Mouse (Mus musculus): Measurements from ENCODE around the gene Elp1. TPM values are rescaled to one million over a fixed set of nuclear protein-coding genes. Genes with fewer than 3 reads are reported as not detected.

Gene Elp1
- total RNA-seq, 2 experiments from 2014 or later, result 15.8 to 23.0 TPM

GRCm38 (mm10) chr4:56718573-56719442 lies 83.3 kb downstream of the Elp1 start:
- intact Hi-C loops (cut with DNase I), result no loop called here
- no peak for DNase-seq (ENCODE audit: low spot score)

DNA sequence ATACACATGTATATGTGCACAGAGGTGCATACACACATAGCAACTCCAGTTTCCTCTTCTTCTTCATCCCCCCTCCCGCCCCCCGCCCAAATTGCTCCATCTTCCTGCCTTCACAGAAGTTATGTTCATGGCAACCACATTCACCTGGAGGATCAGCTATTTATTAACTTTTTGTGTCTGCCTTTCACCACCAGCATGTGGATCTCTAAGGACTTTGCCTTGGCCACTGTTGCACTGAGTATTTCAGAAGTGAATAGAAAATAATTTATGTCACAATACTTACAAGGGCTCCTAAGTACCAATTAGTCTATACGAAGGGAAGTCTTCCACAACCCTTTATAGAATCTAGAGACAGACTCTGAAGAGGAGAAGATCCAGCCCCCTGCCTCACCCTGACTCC lies 84.2 kb downstream of the Elp1 start:
- intact Hi-C loops (cut with DNase I), result no loop called here
- DNase-seq (ENCODE audit: low spot score), result no peak

GRCm38 (mm10) chr4:56716801-56717200 lies 85.3 kb downstream of the Elp1 start:
- intact Hi-C loops (cut with DNase I), result no loop called here
- DNase-seq (ENCODE audit: low spot score), result no peak

- intact Hi-C loops (cut with DNase I), result no loop called here
- DNase-seq (ENCODE audit: low spot score), result no peak
These were observed 89.0 kb downstream of the Elp1 start for GRCm38 (mm10) chr4:56713155-56713554.

DNA sequence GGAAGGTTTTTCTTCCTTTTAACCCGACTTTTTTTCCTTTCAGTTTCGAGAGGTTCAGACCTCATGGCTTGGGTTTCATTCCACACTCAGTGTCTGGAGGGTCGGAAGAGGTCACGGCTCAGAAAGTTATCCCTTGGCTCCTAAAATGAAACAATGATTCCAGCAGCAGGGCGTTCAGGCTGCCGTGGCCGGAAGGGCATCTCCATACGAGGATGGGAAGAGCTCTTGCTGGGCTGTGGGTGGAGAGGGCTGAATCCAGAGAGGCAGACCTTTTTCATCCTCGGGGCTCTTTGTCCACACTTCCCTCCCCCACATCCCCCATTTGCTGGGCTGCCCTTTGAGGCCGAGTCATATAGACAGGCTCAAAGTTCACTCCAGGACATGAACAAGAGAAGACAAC lies 99.9 kb downstream of the Elp1 start:
- DNase-seq (ENCODE audit: low spot score), result no peak
- intact Hi-C loops (cut with DNase I), result no loop called here

Other genes starting within 250 kb of the Elp1 start
- not detected for gene Gm26657, start 62.3 kb downstream of the Elp1 start, total RNA-seq (2021)
- gene Actl7b, start 60.9 kb downstream of the Elp1 start, total RNA-seq (2021), result not detected
- gene Actl7a, start 58.9 kb downstream of the Elp1 start, total RNA-seq (2021), result not detected
- gene Fam206a, start within 50 bp of the Elp1 start, total RNA-seq (2021), result 1 to 10 TPM; 2.2 TPM
- gene Ctnnal1, start 62.9 kb upstream of the Elp1 start, total RNA-seq (2021), result 10 to 100 TPM; 24.1 to 25.1 TPM
- 10 to 100 TPM; 56.5 to 58.1 TPM for gene Tmem245, start 145.1 kb upstream of the Elp1 start, total RNA-seq (2021)
- gene Frrs1l, start 188.1 kb upstream of the Elp1 start, total RNA-seq (2021), result under 1 TPM in 1 of 2 experiments, not detected in 1; 0.05 TPM

All from heart, postnatal 25 days (tissue).